Mouse (Mus musculus): ENCODE results near the gene Higd2a.

The Higd2a gene

DNA sequence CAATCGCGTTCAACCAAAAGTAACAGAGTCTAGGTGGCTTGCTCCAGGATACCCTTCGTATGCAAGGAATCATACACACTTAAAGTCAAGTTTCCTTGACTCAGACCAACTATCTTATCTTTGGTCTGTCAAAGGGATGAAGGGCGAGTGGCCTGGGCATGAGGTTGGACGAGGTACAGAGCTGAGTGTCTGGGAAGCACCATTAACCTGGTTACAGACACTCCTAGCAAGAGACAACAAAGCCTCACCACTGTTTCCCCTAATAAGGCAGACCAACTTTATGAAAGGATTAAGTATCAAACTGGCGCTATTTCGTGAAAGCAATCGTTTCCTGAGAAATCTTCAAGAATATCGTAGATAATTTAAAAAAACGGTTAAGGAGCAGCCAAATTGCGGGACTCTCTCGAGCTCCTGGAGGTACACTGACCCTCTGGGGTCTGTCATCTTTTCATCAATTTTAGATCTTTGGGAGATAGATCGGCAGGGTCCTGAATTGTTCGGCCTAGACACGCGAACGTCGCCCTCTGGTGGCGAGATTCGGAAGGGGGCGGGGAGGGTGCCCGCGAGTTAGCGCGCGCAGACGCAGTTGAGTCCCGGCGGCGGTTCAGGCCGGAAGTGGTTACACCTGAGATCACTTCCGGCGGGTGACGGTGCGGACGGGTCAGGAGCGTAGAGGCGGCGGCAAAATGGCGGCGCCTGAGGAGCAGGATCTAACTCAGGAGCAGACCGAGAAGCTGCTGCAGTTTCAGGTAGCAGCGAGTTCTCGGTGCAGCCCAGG is 31.3 kb downstream of the Higd2a start, which contains the start of gene Faf2:
Faf2 (plus strand) TSS at position 630 of the 778 bp plus-strand sequence.
- in situ Hi-C loops (cut with MboI): no loop called here

DNA sequence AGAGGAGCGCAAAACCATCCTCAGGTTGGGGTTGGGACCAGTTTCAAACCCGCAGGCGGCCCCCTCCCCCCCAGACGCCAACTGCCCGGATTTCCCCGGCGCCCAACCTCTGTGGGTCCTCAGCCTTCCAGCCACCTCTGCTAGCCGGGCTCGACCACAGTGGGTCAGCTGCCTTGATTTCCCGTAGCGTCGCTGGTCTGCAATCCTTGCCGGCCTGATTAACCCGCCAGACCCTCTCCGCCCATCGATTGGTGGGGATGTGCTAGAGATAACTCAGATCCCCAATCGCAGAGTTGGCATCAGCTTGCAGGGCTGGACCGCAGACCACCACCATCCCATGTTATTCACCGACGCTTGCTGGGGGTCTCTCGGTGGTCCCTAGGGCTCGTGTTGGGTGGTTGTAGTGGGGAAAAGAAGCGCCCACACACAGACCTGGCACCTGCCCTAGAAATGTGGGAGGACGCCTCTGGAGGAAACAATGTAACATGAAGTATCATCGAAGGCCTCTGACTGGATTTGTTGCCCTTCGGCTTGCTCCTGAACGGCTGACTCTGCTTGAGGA is 32.0 kb downstream of the Higd2a start:
- in situ Hi-C loops (cut with MboI): no loop called here

- in situ Hi-C loops (cut with MboI): no loop called here
Measured at GRCm38 (mm10) chr13:54629128-54629527, 39.1 kb downstream of the Higd2a start.

DNA sequence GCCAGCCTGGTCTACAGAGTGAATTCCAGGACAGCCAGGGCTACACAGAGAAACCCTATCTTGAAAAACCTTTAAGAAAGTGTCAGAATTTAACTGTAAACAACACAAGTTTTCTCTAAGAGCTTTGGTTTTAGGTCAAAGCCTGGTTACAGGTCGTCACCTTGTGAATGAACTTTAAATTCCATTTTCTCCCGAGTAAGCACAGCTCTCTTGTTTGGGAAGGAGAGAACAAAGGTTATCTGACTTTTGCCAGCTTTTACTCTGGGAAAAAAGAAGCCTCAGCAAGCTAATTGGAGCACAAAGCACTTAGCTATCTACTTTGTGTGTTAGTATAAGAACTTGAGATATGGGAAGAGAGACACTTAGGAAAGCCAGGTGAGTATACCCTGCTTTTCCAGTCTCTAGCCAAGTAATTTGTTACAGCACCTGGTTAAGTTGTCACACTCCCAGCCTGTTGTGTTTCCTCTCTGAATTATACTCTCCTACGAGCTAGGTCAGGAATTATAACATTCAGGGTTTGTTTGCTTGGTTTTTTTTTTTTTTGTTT is 42.8 kb downstream of the Higd2a start:
- in situ Hi-C loops (cut with MboI): no loop called here

GRCm38 (mm10) chr13:54635011-54635410 is 45.0 kb downstream of the Higd2a start:
- in situ Hi-C loops (cut with MboI): no loop called here

All from mature B cell (primary cell).